Mouse (Mus musculus) gastrocnemius, postnatal 36 days (tissue): Measurements from ENCODE around the gene Olfr1501. TPM values are rescaled to one million over a fixed set of nuclear protein-coding genes. Genes with fewer than 3 reads are reported as not detected.
"Not testable (repeated sequence)": the region's sequence is repeated elsewhere in the genome, so short reads cannot be mapped to it uniquely, and the experiment has no call there.

Source experiments
- DNase-seq, 2 experiments: peaks; one replicate each; pipeline ENCODE4 v3.0.0; 2022
- intact Hi-C: fragments of 180-260 bp; cut with DNase I; formaldehyde crosslinking; loops from one replicate; pipeline ENCODE4 v1.15.1; 2025
- long read RNA-seq, 2 experiments: library from polyadenylated mRNA; stranded (forward); transcript quantifications; one replicate each; pipeline ENCODE4 v2.0.0; 2021
- total RNA-seq, 2 experiments: library from RNA; stranded (reverse); gene quantifications; 2 replicates each; pipeline ENCODE4 v1.2.3; 2021

Gene Olfr1501
- not detected for total RNA-seq
- long read RNA-seq, experiment 1: 0 reads
- long read RNA-seq, experiment 2: 0 reads

DNA sequence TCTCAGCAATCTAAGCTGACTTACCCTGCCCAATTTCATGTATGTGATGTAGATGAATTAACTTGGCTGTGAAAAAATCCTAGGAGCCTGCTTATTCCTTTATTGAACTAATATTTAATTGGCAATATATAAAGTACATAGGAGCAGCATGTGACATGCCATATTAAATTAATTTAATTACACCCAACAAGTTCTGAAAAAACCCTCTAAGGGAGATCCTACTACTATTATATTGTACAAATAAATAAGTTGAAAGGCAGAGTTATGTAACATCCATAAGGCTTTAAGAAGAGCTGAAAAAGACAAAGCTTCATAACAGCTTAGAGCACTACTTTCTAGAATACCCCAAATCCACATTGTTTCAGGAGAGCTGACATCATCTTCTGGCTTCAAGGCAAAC is at the start of gene Olfr1501:
TSS of gene Olfr1501 (minus strand) at position 101 of the 400 bp plus-strand sequence.
- DNase-seq, intact Hi-C loops: not testable (repeated sequence)

DNA sequence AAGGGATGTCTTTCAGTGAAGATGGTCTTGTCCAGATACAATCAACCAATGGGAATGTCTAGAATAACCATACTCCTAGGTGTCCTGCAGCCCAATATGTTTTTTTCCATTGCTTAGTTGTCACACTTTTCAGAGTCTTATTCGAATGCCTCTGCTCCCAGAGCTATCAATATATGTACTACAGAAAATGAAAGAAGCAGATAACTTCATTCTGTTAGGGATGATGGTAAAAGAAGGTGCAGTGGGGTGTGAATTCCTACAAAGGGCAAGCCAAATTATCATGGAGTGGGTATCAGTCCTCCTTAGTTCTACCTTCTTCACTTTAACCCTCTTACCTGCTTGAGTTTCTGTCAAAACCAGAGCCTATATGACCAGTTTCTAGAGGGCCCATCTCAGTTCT is 47.3 kb upstream of the Olfr1501 start, which contains the start of gene Olfr1504:
TSS of gene Olfr1504 (minus strand) at position 101 of the 400 bp plus-strand sequence.
- DNase-seq: no peak
- intact Hi-C loops: no loop called here

DNA sequence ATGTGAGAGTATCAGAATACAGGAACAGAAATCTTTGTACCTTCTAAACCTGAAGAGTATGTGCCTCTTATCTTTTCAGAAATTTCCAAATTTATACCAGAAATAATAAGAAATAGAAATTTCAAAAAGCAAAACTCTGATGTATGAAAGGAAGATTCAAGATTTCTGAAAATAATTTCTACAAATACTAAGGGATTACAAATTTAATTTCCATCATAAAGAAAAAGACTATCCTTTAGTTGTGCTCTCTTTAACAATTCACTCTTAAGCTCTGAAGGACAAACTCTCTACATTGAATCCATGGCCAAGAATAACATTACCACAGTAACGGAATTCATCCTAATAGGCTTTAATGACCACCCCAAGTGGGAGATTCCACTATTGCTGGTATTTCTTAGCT is 11.0 kb upstream of the Olfr1501 start, which contains the start of gene Olfr1502:
TSS of gene Olfr1502 (plus strand) at position 301 of the 400 bp plus-strand sequence.
- DNase-seq: no peak
- intact Hi-C loops: no loop called here

DNA sequence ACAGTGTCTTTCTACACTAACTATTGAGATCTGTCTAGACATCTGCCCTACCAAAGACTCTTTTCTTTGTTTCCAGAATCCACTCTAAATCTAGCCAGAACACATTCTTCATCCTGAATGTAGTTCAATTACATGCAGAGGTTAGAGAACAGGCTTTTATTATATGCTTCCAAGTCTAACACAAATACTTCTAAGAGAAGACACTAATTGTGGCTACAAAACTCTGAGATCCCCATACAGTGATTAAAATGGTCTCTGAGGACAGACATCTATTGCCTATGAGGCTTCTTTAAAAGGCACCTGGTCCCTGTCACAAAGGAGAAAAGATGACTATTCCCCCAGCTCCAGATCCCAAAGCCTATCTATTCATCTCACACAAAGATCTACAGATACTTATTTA is 20.1 kb downstream of the Olfr1501 start, which contains the start of gene Olfr1500:
TSS of gene Olfr1500 (minus strand) at position 101 of the 400 bp plus-strand sequence.
- intact Hi-C loops: no loop called here
- no peak for DNase-seq

DNA sequence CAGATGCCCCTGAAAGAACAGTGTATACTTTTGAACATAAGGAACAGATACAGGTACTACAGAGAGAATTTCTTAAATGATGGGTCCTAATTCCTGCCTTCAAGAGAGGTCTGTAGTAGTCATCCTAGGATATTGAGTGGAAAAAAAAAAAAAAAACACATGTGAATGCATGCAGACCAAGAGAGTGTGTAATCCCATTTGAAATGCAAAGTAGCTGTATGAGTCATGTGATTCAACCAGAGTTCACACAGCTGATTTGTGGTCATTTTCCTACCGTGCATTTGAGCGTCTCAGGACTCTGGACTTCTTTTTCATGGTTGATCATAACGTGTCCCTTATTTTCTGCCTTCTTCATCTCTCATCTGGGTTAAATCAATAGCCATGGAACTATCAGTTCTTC is 22.0 kb downstream of the Olfr1501 start:
- DNase-seq: no peak
- intact Hi-C loops: no loop called here

DNA sequence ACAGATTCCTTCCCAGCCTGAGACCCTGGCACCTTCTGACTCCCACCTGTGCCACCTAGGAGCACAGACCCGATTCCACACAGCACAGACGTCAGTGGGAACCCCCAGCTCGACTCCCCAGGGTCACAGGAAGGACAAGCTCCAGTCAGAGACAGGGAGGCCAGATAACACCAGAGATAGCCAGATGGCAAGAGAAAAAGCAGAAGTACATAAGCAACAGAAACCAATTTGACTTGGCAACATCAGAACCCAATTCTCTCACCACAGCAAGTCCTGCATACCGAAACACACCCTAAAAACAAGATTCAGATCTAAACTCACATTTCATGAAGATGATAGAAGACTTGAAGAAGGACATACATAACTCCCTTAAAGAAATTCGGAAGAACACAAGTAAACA is 29.6 kb downstream of the Olfr1501 start:
- DNase-seq: no peak
- intact Hi-C loops: no loop called here

DNA sequence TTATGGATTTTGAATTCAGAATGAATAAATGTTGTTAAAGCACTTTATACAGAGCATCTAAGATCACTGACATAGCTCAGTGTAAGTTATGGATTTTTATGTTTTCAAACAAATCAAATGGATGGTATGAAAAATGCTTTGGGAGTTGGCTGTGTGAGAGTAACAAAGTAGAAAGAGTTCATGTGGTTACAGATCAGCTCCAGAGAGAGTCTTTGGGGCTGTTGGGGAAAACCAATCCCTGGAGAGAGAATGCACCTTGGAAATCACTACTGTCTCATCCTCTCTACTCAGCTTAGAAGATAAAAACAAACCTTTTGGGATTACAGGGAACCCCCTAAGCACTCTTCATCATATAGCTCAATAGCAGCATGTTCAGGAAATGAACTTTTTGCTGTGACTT is 31.1 kb downstream of the Olfr1501 start, which contains the start of gene Olfr1499:
TSS of gene Olfr1499 (minus strand) at position 101 of the 400 bp plus-strand sequence.
- DNase-seq: no peak
- intact Hi-C loops: no loop called here

DNA sequence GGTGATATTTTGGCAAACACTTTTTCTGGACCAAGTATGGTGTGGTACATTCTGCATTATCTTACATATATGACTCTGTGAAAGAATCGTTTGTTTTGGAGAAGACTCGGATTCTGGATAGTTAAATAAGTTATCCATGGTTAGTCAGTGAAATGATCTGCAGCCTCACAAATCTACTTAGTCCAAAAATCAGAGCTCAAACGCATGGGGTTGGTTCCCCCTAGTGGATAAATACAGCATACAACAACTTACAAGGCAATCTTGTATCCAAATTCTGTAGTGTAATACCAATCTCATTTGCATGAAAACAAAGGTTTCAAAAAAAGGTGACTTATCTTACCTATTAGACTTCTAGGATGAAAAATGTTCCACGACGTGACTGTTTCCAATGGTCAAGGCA is 31.7 kb downstream of the Olfr1501 start:
- DNase-seq: no peak
- intact Hi-C loops: no loop called here

DNA sequence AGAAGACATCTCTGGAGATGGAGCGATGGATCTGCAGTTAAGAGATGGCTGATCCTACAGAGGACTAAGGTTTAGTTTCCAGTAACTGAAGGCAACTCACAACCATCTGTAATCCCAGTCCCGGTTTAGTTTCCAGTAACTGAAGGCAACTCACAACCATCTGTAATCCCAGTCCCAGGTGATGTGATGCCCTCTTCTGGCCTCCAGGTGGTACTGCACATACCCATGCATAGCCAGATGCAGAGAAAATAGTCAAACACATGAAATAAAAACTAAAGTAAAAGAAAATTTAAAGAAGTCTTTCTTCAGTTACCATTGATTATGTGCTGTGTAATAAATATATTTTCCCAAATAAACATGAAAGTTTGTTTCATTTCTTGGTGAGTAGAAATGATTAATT is 37.7 kb downstream of the Olfr1501 start:
- intact Hi-C loops: no loop called here
- DNase-seq: no peak

DNA sequence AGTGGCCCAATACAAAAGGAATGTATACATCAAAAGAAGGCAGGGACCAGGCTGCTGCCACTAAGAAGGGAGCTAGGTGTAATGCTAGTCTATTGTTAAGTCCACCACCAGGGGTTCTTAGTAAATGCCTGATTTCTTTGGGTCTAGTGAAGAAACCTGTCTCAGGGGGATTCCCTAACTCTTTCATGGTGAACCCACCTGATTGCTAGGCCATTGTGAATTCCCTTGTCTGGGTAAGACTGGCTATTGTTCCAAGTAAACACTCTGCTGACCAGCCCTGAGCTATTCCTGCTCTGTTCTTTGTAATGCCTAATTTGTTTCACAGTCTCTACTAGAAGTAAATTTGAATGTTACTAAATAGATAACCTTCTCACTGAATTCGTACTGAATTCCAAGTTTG is 45.0 kb downstream of the Olfr1501 start:
- intact Hi-C loops, DNase-seq: not testable (repeated sequence)

DNA sequence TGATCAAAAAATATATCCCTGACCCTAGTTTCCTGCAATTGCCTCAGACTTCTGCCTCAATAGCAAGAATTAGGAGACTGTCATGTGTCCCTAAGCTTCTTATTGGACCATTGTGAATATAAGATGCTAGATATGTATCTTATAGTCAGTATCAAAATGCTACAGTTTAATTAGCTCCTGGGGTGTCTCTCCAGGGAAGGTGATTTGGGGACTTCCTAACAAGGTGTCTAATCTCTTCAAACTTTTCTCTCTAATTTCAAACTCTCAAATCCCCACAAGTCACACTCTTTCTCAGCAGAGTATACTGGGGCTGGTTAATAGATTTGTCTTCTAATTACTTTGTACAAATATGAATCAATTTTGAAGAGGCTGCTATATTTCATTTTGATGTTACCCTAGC is 52.4 kb downstream of the Olfr1501 start, which contains the start of gene Olfr1497:
TSS of gene Olfr1497 (minus strand) at position 101 of the 400 bp plus-strand sequence.
- intact Hi-C loops: no loop called here
- DNase-seq: no peak

Other genes with a start within 250 kb of the Olfr1501 start
- gene Olfr1487, start 233.3 kb downstream of the Olfr1501 start, total RNA-seq: not detected
- gene Olfr1489, start 219.1 kb downstream of the Olfr1501 start, total RNA-seq: not detected
- gene Olfr1490, start 199.6 kb downstream of the Olfr1501 start, total RNA-seq: not detected
- not detected for gene Olfr1491, start 153.4 kb downstream of the Olfr1501 start, total RNA-seq
- not detected for gene Olfr1493-ps1, start 127.4 kb downstream of the Olfr1501 start, total RNA-seq
- gene Olfr1494, start 111.0 kb downstream of the Olfr1501 start, total RNA-seq: not detected
- gene Olfr1495, start 86.1 kb downstream of the Olfr1501 start, total RNA-seq: not detected
- gene Olfr1496, start 72.8 kb downstream of the Olfr1501 start, total RNA-seq: not detected
- not detected for gene Olfr1497, start 52.5 kb downstream of the Olfr1501 start, total RNA-seq
- not detected for gene Olfr1499, start 31.2 kb downstream of the Olfr1501 start, total RNA-seq
- gene Olfr1500, start 20.2 kb downstream of the Olfr1501 start, total RNA-seq: not detected
- gene Olfr1502, start 11.1 kb upstream of the Olfr1501 start, total RNA-seq: not detected
- gene Olfr1504, start 47.2 kb upstream of the Olfr1501 start, total RNA-seq: not detected
- not detected for gene Olfr1505, start 62.8 kb upstream of the Olfr1501 start, total RNA-seq